Comparison of ENCODE assay signal across 10 mouse cellular contexts in the genomic region with DNA sequence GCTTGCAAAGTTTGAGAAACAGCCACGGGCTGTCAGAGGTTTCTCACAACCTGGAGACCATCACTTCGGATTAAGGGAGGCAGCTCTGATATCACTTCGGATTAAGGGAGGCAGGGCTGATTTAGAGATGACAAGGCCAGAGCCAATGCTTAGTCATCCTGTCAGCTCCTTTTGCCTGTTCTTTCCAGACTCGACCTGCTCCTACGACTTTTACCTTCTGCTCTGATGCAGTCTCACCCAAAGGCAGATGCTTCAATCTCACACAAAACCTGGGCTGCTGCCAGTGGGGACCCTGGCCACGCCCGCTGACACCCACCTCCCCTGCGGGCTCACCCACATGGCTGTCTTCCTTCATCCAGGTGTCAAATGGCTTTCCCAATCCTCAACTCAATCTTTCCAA. TPM values are rescaled to one million over a fixed set of nuclear protein-coding genes. Genes with fewer than 3 reads are reported as not detected.
DNase-seq lines count a peak whose midpoint lies in the region; ATAC-seq and TF ChIP-seq lines count a peak whose summit lies in the region.
"Had no signal": no experiment of that assay in that cellular context is flagged by ENCODE, and none has a peak within 500 bp of the region (broad histone marks: within the 10 kb centered on the region; RNA-seq: fewer than 3 reads in every experiment).

No protein-coding gene starts in this region.

- TF ChIP-seq CTCF in E14TG2a.4 (conservative IDR thresholded peaks at IDR 0.05; ENCODE audit: low read length) = no peak

- no peaks in the 10 kb centered on the region for H3K9me3 ChIP-seq in hindbrain, embryonic 12.5 days (replicated peaks)
- H3K9me3 ChIP-seq in hindbrain, embryonic 11.5 days (ENCODE audit: control insufficient read depth, low read length) = no peaks in the 10 kb centered on the region
- peaks cover 11% of the 10 kb centered on the region for H3K9me3 ChIP-seq in E14TG2a.4 (ENCODE audit: low read length)
- H3K9me3 ChIP-seq in hindbrain, embryonic 16.5 days (ENCODE audit: control insufficient read depth, low read length) = no peaks in the 10 kb centered on the region
- H3K9me3 ChIP-seq: embryonic facial prominence, embryonic 12.5 days had no signal

- no peaks in the 10 kb centered on the region for H3K36me3 ChIP-seq in hindbrain, embryonic 12.5 days
- H3K36me3 ChIP-seq in hindbrain, embryonic 11.5 days (ENCODE audit: control insufficient read depth, insufficient read depth, low read length) = no peaks in the 10 kb centered on the region
- 0 out of 2 replicates have a peak, but pooled peaks cover 3% of the 10 kb centered on the region for H3K36me3 ChIP-seq in E14TG2a.4 (ENCODE audit: insufficient read depth, low read length)
- H3K36me3 ChIP-seq in hindbrain, embryonic 16.5 days (ENCODE audit: control insufficient read depth, insufficient read depth, low read length) = no peaks in the 10 kb centered on the region
- H3K36me3 ChIP-seq: embryonic facial prominence, embryonic 12.5 days had no signal

- H3K4me3 ChIP-seq in hindbrain, embryonic 12.5 days = no peak overlapping the region
- H3K4me3 ChIP-seq in hindbrain, embryonic 11.5 days (ENCODE audit: low read depth, low read length) = no peak overlapping the region
- 0 out of 2 replicates have a peak overlapping the region, but pooled peaks have one; percentile 7 for H3K4me3 ChIP-seq in E14TG2a.4 (replicated peaks; ENCODE audit: low read length)
- H3K4me3 ChIP-seq in hindbrain, embryonic 16.5 days (ENCODE audit: low read length) = no peak overlapping the region
- H3K4me3 ChIP-seq: embryonic facial prominence, embryonic 12.5 days had no signal

- 0 out of 2 replicates have a peak overlapping the region, but pooled peaks have one; percentile 18 for H3K9ac ChIP-seq in hindbrain, embryonic 12.5 days
- H3K9ac ChIP-seq in hindbrain, embryonic 11.5 days (ENCODE audit: low read depth, low read length) = no peak overlapping the region
- H3K9ac ChIP-seq in hindbrain, embryonic 16.5 days (ENCODE audit: low read depth, low read length) = 0 out of 2 replicates have a peak overlapping the region, but pooled peaks have one; percentile 32
- H3K9ac ChIP-seq: embryonic facial prominence, embryonic 12.5 days had no signal

- peaks cover 44% of the 10 kb centered on the region for H3K4me1 ChIP-seq in hindbrain, embryonic 12.5 days
- peaks cover 6% of the 10 kb centered on the region; the same call in 1 of the 2 replicates for H3K4me1 ChIP-seq in hindbrain, embryonic 11.5 days (replicated peaks; ENCODE audit: control insufficient read depth, insufficient read depth, low read length)
- peaks cover 54% of the 10 kb centered on the region for H3K4me1 ChIP-seq in E14TG2a.4 (replicated peaks; ENCODE audit: low read depth, low read length)
- peaks cover 30% of the 10 kb centered on the region for H3K4me1 ChIP-seq in hindbrain, embryonic 16.5 days (ENCODE audit: control insufficient read depth, insufficient read depth, low read depth, low read length)

- H3K4me2 ChIP-seq in hindbrain, embryonic 12.5 days (replicated peaks) = no peak overlapping the region
- H3K4me2 ChIP-seq in hindbrain, embryonic 11.5 days (replicated peaks; ENCODE audit: low read depth, low read length) = no peak overlapping the region
- no peak overlapping the region for H3K4me2 ChIP-seq in hindbrain, embryonic 16.5 days (ENCODE audit: low read length)
- H3K4me2 ChIP-seq: embryonic facial prominence, embryonic 12.5 days had no signal

- DNase-seq in embryo, embryonic 10.5 days (ENCODE audit: low spot score) = peak; percentile 28
- no peak for DNase-seq in embryo, embryonic 9.5 days (ENCODE audit: extremely low spot score)
- no peak for DNase-seq in hindbrain, embryonic 11.5 days (ENCODE audit: low spot score)

- peaks cover 8% of the 10 kb centered on the region; the same call in 1 of the 2 replicates for H3K27me3 ChIP-seq in hindbrain, embryonic 12.5 days
- H3K27me3 ChIP-seq in hindbrain, embryonic 11.5 days (ENCODE audit: control insufficient read depth, insufficient read depth, low read length) = no peaks in the 10 kb centered on the region
- peaks cover 10% of the 10 kb centered on the region; the same call in 1 of the 2 replicates for H3K27me3 ChIP-seq in E14TG2a.4 (ENCODE audit: insufficient read depth, low read length)
- no peaks in the 10 kb centered on the region for H3K27me3 ChIP-seq in hindbrain, embryonic 16.5 days (replicated peaks; ENCODE audit: control insufficient read depth, insufficient read depth, low read length)

- H3K27ac ChIP-seq in hindbrain, embryonic 12.5 days = 0 out of 2 replicates have a peak overlapping the region, but pooled peaks have one; percentile 40
- H3K27ac ChIP-seq in hindbrain, embryonic 11.5 days (ENCODE audit: low read depth, low read length) = no peak overlapping the region
- no peak overlapping the region for H3K27ac ChIP-seq in hindbrain, embryonic 16.5 days (ENCODE audit: low read depth, low read length)
- H3K27ac ChIP-seq: embryonic facial prominence, embryonic 12.5 days had no signal

- WGBS in hindbrain, embryonic 12.5 days = 40% methylated on average over 8 of the region's 8 CpGs
- WGBS in hindbrain, embryonic 11.5 days = 43% methylated on average over 8 of the region's 8 CpGs
- WGBS in hindbrain, embryonic 16.5 days = 52% methylated on average over 8 of the region's 8 CpGs

- no peak for ATAC-seq in hindbrain, embryonic 12.5 days (ENCODE audit: low FRiP score)
- ATAC-seq in hindbrain, embryonic 11.5 days (ENCODE audit: low FRiP score) = no peak
- no peak for ATAC-seq in hindbrain, embryonic 16.5 days
- ATAC-seq in megakaryocyte-erythroid progenitor cell, adult 5-6 weeks (replicated peaks; ENCODE audit: low FRiP score, low TSS enrichment, poor library complexity, severe bottlenecking) = no peak
- no peak for ATAC-seq in megakaryocyte, adult 5-6 weeks (ENCODE audit: poor library complexity, severe bottlenecking)

RNA-seq across cellular contexts. Expression of a gene that starts 42.9 kb away (rescaled TPM):
- 0.13 and 0.29 TPM in 2 replicates for polyA plus RNA-seq in hindbrain, embryonic 12.5 days (2016; fragmentation: Nextera tagmentation; extraction: Ambion mirVana)
- 0.32 and 0.66 TPM in 2 replicates for polyA plus RNA-seq in hindbrain, embryonic 11.5 days (2014; fragmentation: Nextera tagmentation; extraction: Ambion mirVana)
- 0.19 and 0.28 TPM in 2 replicates for polyA plus RNA-seq in hindbrain, embryonic 16.5 days (2015; fragmentation: Nextera tagmentation; extraction: Ambion mirVana)
- total RNA-seq in megakaryocyte-erythroid progenitor cell, adult 5-6 weeks (2014; fragmentation: Nextera tagmentation) = not detected in 2 replicates
- total RNA-seq in megakaryocyte-erythroid progenitor cell, adult 5-6 weeks (2017) = not detected in 2 replicates
- total RNA-seq in megakaryocyte, adult 5-6 weeks (2015) = not detected in 2 replicates
- total RNA-seq in megakaryocyte, adult 5-6 weeks (2017) = not detected in 2 replicates
- total RNA-seq: gastrocnemius, adult 8-10 months had no signal
